Mouse (Mus musculus): Measurements from ENCODE around the gene Spata21. TPM values are rescaled to one million over a fixed set of nuclear protein-coding genes. Genes with fewer than 3 reads are reported as not detected.

Gene Spata21
- polyA plus RNA-seq (2015; fragmentation: Nextera tagmentation; extraction: Ambion mirVana), result 0.14 and 0.36 TPM in 2 replicates

DNA sequence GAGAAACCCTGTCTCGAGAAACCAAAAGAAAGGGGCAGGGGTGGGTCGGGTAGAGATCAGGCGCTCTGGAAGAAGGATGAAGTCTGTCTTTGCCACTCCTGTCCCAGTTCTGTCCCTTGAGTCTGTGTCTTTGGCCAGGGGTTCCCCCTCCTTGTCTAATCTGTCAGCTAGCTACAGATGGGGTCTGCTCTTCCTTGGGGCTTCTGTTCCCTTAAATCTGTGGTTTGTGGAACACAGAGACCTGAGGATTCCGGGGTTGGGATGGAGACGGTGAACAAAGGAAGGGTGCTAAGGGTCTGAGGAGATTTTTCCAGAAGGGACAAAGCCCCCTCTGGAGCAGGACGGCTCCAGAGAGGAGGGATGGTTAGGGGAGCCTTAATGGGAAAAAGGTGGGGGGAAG is at the start of gene Spata21:
Gene Spata21, plus strand, starts transcription at position 301 of the 400 bp plus-strand sequence.
- H3K4me2 ChIP-seq, result no peak within 1 kb of the TSS
- H3K36me3 ChIP-seq, result no peaks in the 10 kb centered on the region
- H3K9ac ChIP-seq, result no peak within 1 kb of the TSS
- ATAC-seq (ENCODE audit: insufficient number of reproducible peaks, low FRiP score, low TSS enrichment, low read depth), result no peak
- no peak within 1 kb of the TSS for H3K4me3 ChIP-seq
- H3K9me3 ChIP-seq, result no peaks in the 10 kb centered on the region
- H3K4me1 ChIP-seq, result no peaks in the 10 kb centered on the region; the same call in 1 of the 2 replicates
- 70% methylated on average over 6 of the region's 6 CpGs for WGBS
- H3K27ac ChIP-seq, result no peak within 1 kb of the TSS
- H3K27me3 ChIP-seq, result no peaks in the 10 kb centered on the region

DNA sequence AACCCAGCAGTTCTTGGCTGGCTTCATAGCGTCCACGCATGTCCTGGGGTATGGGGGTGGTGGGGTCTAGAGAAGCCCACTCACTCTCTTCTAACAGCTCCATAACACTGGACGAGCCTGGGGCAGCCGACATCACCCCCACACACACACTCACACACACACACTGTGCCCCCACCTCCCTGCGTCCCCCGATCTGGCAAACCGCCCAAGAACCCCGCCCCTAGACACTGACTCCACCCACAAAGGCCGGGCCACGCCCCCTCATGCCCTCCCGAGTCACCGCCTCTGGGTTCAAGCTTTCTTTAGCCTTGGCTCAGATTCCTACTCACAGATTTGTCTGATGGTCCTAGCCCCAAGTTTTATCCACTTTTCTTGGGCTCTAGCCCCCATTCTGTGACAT is 47.0 kb upstream of the Spata21 start:
- peaks cover 12% of the 10 kb centered on the region for H3K4me1 ChIP-seq
- H3K36me3 ChIP-seq, result peaks cover 44% of the 10 kb centered on the region
- H3K27me3 ChIP-seq, result no peaks in the 10 kb centered on the region
- H3K4me3 ChIP-seq, result no peak overlapping the region
- no peak overlapping the region for H3K9ac ChIP-seq
- no peak overlapping the region for H3K4me2 ChIP-seq
- H3K27ac ChIP-seq, result no peak overlapping the region
- WGBS, result 46% methylated on average over 12 of the region's 12 CpGs
- ATAC-seq (ENCODE audit: insufficient number of reproducible peaks, low FRiP score, low TSS enrichment, low read depth), result no peak
- no peaks in the 10 kb centered on the region for H3K9me3 ChIP-seq

DNA sequence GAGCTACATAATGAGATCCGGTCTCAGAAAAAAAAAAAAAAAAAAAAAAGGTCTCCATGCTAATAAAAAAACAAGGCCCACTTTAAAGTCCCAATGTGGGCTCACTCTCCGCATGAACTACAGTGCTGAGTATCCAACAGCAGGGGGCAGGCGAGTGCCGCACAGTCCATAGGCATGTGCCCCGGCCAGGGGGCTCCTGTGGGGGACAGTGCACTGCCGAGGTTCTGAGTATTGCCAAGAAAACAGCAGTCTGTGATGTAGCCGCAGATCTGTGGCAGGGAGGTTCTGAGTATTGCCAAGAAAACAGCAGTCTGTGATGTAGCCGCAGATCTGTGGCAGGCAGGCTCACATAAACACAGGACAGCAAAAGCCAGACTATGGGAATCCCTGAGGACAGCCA is 43.3 kb upstream of the Spata21 start:
- no peaks in the 10 kb centered on the region for H3K27me3 ChIP-seq
- 8% methylated on average over 8 of the region's 8 CpGs for WGBS
- H3K4me3 ChIP-seq, result no peak overlapping the region
- H3K36me3 ChIP-seq, result peaks cover 42% of the 10 kb centered on the region
- H3K27ac ChIP-seq, result peak overlapping the region; percentile 55
- H3K9ac ChIP-seq, result no peak overlapping the region
- no peaks in the 10 kb centered on the region for H3K9me3 ChIP-seq
- peak; percentile 40; the same call in 1 of the 2 replicates for ATAC-seq (ENCODE audit: insufficient number of reproducible peaks, low FRiP score, low TSS enrichment, low read depth)
- peaks cover 12% of the 10 kb centered on the region for H3K4me1 ChIP-seq
- no peak overlapping the region for H3K4me2 ChIP-seq

- H3K27me3 ChIP-seq, result no peaks in the 10 kb centered on the region
- no peak overlapping the region for H3K27ac ChIP-seq
- H3K9ac ChIP-seq, result no peak overlapping the region
- H3K9me3 ChIP-seq, result no peaks in the 10 kb centered on the region
- H3K4me1 ChIP-seq, result peaks cover 12% of the 10 kb centered on the region
- WGBS, result 88% methylated on average over 17 of the region's 17 CpGs
- no peak for ATAC-seq (ENCODE audit: insufficient number of reproducible peaks, low FRiP score, low TSS enrichment, low read depth)
- no peak overlapping the region for H3K4me3 ChIP-seq
- H3K4me2 ChIP-seq, result no peak overlapping the region
- H3K36me3 ChIP-seq, result peaks cover 30% of the 10 kb centered on the region
Measured at GRCm38 (mm10) chr4:141048810-141049475, 39.2 kb upstream of the Spata21 start.

- Histone ChIP-seq H3K36me3 (peaks cover 30% of the 10 kb centered on the region), H3K27me3 (no peaks in the 10 kb centered on the region), H3K9me3 (no peaks in the 10 kb centered on the region), H3K4me2 (no peak overlapping the region), H3K4me3 (no peak overlapping the region), H3K9ac (no peak overlapping the region), H3K27ac (no peak overlapping the region), H3K4me1 (peaks cover 14% of the 10 kb centered on the region)
- 47% methylated on average over 4 of the region's 4 CpGs for WGBS
- no peak for ATAC-seq (ENCODE audit: insufficient number of reproducible peaks, low FRiP score, low TSS enrichment, low read depth)
Measured at GRCm38 (mm10) chr4:141049476-141049835, 38.7 kb upstream of the Spata21 start.

DNA sequence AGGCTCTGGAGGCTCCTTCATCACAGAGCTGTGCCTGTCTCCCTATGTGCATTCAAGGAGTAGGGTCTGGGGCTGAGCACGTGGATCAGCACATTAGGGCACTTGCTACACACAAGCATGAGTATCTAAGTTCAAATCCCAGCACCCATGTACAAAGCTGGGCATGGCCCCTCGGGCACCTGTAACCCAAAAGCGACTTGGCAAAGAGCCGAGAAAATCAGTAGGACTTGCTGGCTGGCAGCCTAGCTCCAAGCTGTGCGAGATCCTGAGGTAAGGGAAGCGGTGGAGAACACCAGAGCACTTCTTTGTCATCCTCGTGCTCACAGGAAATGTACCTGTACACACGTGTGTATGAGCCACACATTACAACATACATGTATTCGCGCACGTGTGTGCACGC is 35.7 kb upstream of the Spata21 start:
- 82% methylated on average over 12 of the region's 12 CpGs for WGBS
- Histone ChIP-seq H3K9me3 (no peaks in the 10 kb centered on the region), H3K27ac (no peak overlapping the region), H3K4me1 (peaks cover 9% of the 10 kb centered on the region), H3K4me3 (no peak overlapping the region), H3K9ac (no peak overlapping the region), H3K4me2 (no peak overlapping the region), H3K36me3 (peaks cover 22% of the 10 kb centered on the region), H3K27me3 (no peaks in the 10 kb centered on the region)
- ATAC-seq (ENCODE audit: insufficient number of reproducible peaks, low FRiP score, low TSS enrichment, low read depth), result no peak

DNA sequence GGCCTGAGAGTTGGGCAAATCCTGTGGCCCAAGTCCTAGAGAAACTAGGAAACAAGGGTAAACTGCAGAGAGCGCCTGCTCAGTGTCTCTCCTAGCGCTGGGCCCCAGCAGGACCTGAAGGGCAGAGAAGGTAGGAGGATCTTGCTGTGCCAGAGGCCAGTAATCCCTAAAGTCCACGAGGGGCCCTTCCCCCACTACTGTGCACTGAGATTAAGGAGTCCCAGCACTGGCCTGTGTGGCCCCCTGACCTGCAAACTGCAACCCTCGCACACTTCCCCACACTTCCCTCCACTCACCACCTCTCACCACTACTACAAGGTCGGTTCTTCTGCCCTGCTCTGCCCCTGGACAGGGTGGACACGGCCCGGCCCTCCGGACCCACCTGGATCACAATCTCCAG is 35.0 kb upstream of the Spata21 start:
- no peak overlapping the region for H3K9ac ChIP-seq
- H3K9me3 ChIP-seq, result no peaks in the 10 kb centered on the region
- peaks cover 9% of the 10 kb centered on the region for H3K4me1 ChIP-seq
- no peaks in the 10 kb centered on the region for H3K27me3 ChIP-seq
- peaks cover 25% of the 10 kb centered on the region for H3K36me3 ChIP-seq
- H3K27ac ChIP-seq, result no peak overlapping the region
- no peak for ATAC-seq (ENCODE audit: insufficient number of reproducible peaks, low FRiP score, low TSS enrichment, low read depth)
- WGBS, result 60% methylated on average over 8 of the region's 8 CpGs
- H3K4me2 ChIP-seq, result no peak overlapping the region
- H3K4me3 ChIP-seq, result no peak overlapping the region

- WGBS, result 42% methylated on average over 17 of the region's 17 CpGs
- no peaks in the 10 kb centered on the region for H3K9me3 ChIP-seq
- ATAC-seq (ENCODE audit: insufficient number of reproducible peaks, low FRiP score, low TSS enrichment, low read depth), result no peak
- no peak overlapping the region for H3K4me3 ChIP-seq
- H3K4me1 ChIP-seq, result peaks cover 9% of the 10 kb centered on the region
- peaks cover 23% of the 10 kb centered on the region for H3K36me3 ChIP-seq
- no peak overlapping the region for H3K9ac ChIP-seq
- no peak overlapping the region for H3K27ac ChIP-seq
- H3K27me3 ChIP-seq, result no peaks in the 10 kb centered on the region
- no peak overlapping the region for H3K4me2 ChIP-seq
Measured at GRCm38 (mm10) chr4:141053568-141054161, 34.5 kb upstream of the Spata21 start.

DNA sequence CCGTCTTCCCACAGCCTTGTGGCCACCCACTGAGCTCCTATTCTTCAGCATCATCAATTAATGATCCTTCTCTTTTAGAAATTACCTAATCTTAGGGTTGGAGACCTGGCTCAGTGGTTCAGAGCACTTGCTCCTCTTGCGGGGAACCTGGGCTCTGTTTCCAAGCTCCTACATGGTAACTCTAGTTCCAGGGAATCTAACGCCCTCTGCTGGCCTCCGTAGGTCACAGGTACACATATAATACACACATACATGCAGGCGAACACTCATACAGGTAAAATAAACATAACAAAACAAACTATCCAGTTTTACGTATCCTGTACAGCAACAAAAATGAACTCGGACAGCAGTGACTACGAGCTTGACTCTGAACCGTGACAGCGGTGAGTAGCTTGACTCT is 31.2 kb upstream of the Spata21 start:
- Histone ChIP-seq H3K4me1 (peaks cover 21% of the 10 kb centered on the region), H3K36me3 (peaks cover 14% of the 10 kb centered on the region), H3K4me2 (no peak overlapping the region), H3K4me3 (no peak overlapping the region), H3K9me3 (no peaks in the 10 kb centered on the region), H3K27ac (no peak overlapping the region), H3K27me3 (no peaks in the 10 kb centered on the region), H3K9ac (no peak overlapping the region)
- WGBS, result 97% methylated on average over 10 of the region's 10 CpGs
- ATAC-seq (ENCODE audit: insufficient number of reproducible peaks, low FRiP score, low TSS enrichment, low read depth), result no peak

DNA sequence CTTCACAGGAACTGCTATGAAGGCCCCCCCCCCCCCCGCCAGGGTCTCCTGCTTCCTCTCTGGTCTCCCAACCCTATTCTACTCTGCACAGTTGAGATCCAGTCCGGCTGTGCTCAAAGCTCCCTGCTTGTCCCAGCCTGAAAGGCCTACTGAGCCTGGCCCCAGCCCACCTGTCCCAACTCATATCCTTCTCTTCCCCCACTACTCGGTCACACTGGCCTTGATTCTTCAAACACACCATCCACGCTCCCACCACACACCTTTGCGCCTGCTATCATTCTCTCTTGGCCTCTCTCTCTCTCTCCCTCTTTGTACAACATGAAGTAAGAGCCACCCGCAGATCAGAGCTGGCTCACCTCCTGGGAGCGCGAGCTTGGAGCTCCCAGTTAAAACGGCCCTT is 29.3 kb upstream of the Spata21 start:
- H3K9me3 ChIP-seq, result no peaks in the 10 kb centered on the region
- H3K27ac ChIP-seq, result no peak overlapping the region
- H3K4me3 ChIP-seq, result no peak overlapping the region
- H3K27me3 ChIP-seq, result no peaks in the 10 kb centered on the region
- 74% methylated on average over 9 of the region's 9 CpGs for WGBS
- no peak overlapping the region for H3K9ac ChIP-seq
- no peak for ATAC-seq (ENCODE audit: insufficient number of reproducible peaks, low FRiP score, low TSS enrichment, low read depth)
- peaks cover 16% of the 10 kb centered on the region for H3K4me1 ChIP-seq
- H3K36me3 ChIP-seq, result peaks cover 7% of the 10 kb centered on the region
- H3K4me2 ChIP-seq, result no peak overlapping the region

DNA sequence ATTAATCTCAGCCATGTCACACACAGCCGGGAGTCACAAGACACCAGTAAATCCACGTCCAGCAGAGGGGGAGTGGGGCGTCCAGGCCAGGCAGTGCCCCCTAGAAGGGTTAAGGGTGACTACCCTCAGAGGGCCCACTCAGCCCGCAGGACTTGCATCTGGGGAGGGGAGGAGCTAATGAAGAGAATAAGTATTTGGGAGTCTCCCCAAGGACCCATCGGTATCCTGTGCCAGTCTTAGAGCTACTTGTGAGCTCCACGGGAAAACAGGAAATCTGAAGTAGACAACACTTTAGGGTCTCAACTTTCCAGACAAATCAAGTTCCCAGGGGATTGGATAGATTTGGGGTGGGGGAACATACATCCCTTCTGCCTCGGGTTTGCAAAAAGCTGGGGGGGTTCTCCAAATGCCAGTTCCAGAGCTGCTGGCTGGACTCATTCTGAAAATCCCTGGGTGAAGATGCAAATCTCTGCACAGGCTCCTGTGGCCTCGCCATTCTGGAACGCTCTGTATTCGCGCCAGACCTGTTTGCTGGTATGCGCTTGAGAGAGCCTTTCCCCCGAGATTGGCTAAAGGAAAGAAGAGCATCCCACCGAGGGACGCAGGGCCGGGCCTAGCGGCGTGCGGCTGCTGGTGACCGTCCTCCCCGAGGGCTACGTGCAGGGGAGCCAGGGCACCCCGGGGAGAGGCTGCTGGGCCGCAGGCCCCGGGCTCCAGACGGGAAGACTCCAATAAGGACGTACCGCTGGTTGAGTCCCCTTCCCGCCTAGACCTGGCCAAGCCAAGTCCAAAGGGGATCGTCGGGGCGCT is 28.3 kb upstream of the Spata21 start:
- no peak for ATAC-seq (ENCODE audit: insufficient number of reproducible peaks, low FRiP score, low TSS enrichment, low read depth)
- Histone ChIP-seq H3K9me3 (no peaks in the 10 kb centered on the region), H3K4me1 (peaks cover 12% of the 10 kb centered on the region), H3K9ac (peak overlapping the region; percentile 76), H3K36me3 (peaks cover 7% of the 10 kb centered on the region), H3K4me2 (peak overlapping the region; percentile 77), H3K27ac (peak overlapping the region; percentile 87), H3K4me3 (peak overlapping the region; percentile 73), H3K27me3 (no peaks in the 10 kb centered on the region)
- WGBS, result 1% methylated on average over 31 of the region's 32 CpGs

Measured in limb, embryonic 15.5 days (tissue).